Mouse (Mus musculus) 416B (cell line): Measurements from ENCODE around the gene Zfp598.
"Not testable (repeated sequence)": the region's sequence is repeated elsewhere in the genome, so short reads cannot be mapped to it uniquely, and the experiment has no call there.

Experiments used
- DNase-seq: peaks from one replicate; pipeline ENCODE4 v3.0.0; 2011; ENCODE audit warnings: low read depth

The Zfp598 gene

DNA sequence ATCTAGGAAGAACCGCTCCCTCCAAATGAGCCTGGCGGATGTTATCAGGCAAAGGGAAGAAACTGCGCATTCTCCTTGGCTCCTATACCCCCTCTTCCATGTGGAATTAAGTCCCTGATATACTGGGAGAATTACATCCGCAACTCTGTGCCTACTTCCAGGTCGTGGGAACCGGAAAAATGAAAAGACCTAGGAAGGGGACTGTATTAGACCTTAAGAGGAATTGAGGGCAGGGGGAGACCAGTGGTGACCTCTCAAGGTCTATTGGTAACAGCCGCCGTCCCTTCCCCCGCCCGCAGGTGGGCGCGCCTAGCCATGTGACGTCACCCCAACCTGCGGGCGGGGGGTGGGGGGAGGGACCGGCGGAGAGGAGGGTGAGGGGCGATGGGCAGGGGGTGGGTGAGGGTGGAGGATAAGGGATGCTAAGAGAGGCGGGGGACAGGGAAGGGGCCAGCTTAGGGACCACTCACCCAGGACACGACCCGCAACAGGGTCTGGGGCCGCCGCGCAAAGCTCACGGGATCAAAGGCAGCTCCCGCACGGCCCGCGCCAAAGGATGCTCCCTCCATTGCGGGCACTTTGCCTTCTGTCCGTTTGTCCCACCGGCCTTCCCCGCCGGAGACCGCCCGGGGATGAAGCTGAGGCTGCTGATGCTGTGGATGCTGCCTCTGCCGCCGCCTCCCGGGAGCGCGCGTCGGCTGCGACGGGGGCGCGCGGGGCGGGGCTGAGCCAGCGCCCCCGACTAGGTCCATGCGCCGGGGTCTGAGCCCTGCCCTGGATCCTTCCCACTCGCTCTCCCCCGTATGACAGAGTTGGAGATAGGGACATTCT, 20.0 kb downstream of the Zfp598 start, which contains the start of gene Syngr3:
Gene Syngr3, minus strand, starts transcription at position 705 of the 831 bp plus-strand sequence.
- no peak for DNase-seq

DNA sequence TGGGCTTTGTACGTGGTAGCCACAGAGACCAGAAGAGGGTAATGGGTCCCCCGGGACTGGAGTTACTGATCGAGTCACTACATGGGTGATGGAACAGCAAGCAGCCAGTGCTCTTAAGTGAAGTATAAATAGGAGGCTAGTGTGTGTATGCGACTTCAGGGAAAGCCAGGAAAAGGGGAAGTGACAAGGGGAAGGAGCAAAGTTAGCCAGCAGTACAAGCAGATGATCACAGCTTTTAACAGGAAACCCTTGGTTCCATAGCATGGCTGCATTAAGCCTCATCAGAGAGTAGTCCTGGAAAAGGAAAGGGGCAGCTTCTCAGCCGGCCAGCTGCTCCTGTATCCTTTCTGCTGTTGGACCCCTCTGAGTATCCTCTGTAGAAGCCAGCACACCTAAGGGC, 22.9 kb downstream of the Zfp598 start:
- no peak for DNase-seq

DNA sequence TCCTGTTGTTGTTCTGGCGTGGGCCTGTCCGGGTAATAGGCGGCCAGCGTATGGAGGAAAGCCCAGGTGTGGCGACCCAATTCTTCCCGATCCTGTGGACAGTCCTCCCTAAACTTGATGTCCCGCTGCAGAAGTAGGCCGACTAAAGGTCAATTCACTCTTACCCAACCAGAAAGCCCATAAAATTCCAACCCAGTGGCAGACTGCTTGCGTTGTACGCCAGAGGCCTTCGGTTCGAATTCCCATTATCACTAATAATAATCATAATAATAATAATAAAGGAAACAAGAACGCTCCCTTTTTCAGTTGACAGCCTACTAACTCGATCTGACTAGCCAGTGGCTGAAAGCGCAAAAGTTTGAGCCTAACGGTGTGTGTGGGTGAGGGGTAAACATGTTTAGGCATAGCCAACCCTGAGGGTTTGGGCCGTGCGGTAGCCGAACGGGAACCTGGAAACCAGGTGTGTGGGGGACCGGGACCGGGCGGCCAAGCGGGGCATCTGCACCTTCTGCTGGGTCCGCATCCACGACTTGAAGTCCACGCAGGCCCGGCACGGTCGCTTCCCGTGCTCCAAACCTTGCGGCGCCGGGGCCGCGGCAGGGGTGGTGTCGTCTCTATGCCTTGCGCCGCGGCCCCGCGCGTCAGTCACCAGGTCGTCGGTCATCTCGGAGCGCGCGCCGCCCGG, 26.0 kb downstream of the Zfp598 start:
- peak; percentile 39 for DNase-seq

DNA sequence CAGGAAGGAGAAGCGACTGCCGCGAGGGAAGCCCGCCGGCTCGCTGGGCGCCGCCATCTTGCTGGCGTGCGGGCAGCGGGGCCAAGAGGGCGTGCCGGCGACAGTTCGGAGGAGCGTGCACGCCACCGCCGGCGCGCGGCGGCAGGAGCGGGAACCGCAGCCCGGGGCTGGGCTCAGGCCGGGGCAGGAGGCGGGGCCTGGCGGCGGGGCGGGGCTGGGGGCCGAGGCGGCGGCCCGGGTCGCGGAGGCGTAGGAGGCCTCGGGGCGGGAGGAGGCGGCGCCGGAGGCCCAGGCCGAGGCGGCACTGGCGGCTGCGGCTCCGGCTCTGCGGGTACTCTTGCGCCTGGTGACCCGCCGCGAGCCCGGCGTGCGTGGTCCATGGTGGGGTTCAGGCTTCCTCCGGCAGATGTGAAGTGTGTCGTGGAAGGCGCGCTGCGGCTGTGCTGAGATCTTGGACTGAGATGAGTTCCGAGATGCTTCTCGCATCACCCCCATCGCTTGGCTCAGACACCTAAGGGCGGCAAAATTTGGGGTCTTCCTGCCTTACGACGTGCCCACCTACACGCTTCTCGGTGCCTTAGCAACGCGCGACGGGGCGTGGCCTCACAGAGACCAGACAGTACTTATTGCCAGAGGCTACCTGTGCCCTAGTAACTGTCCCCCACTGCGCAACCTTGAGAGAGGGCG, 26.7 kb downstream of the Zfp598 start, which contains the start of the genes Gfer and Noxo1:
Gene Gfer, minus strand, starts transcription at position 146 of the 687 bp plus-strand sequence.
Gene Noxo1, plus strand, starts transcription at position 224 of the 687 bp plus-strand sequence.
- DNase-seq, result peak; percentile 72

DNA sequence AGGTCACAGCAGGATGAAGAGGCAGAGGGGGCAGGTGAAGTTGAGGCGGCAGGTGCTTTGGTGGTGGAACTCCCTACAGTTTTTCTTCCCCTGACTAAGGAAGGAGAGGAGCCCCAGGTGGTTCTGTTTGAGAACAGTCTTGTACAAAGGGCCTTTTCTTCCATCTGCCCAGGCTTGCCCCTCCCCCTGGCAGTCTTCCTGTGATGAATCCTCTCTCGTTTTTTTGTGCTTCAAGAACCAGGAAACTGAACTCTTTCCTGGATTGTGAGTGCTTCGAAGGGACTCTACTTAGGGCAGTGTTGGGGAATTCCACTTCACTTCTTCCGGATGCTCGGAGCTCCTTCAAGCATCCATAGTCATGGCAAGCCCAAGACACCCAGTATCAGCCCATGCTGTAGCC, 28.5 kb downstream of the Zfp598 start:
- no peak for DNase-seq

DNA sequence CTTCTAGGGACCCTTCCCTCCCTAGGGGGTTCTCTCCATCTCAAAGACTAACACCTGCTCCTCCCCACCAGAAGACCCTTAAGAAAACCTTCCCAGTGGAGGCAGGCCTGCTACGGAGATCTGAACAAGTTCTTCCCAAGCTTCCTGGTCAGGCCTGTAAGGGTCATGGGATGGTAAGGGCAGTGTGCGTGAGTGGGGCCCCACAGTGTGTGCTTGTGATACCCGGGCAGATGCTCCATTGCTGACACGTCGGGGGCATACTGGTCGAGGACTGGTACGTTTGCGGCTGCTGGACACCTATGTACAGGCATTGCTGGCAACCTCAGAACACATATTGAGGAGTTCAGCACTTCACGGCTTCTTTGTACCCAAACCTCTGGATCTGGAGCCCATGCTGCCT, 29.2 kb downstream of the Zfp598 start:
- no peak for DNase-seq

DNA sequence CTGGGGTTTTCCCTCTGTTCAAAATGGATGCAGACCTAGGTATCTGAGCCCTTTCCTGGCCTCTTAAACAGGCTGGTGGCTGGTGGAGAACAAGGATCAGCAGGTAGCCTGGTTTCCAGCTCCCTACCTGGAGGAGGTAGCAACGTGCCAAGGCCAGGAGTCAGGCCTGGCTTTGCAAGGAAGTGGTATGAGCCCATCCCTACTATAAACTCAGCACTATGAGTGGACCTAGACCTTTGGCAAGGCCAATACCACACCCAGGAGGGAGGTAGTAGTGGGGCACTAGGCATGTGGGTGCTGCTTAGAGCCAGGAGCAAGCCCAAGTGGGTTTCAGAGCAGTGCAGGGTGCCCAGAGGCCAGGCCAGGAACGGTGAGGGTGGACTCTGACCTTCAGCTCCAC, 30.0 kb downstream of the Zfp598 start:
- no peak for DNase-seq

DNA sequence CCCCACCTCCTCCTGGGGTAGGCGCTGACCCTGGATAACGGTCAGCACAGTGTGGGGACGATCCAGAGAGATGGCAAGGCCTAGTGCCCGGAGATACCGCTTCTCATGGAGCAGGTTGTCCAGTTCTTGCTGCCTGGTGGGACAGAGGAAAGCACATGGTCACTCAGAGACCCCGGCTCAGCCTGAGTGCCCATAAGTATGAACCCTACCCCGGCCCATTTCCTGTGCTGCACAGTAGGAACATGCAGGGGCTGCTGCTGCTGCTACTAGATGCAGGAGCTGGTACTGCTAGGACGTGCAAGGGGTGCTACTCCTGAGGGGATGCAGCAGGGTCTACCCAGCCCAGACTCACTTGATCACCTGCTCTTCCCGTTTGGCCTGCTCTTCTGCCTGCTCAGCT, 31.8 kb downstream of the Zfp598 start:
- DNase-seq, result no peak

DNA sequence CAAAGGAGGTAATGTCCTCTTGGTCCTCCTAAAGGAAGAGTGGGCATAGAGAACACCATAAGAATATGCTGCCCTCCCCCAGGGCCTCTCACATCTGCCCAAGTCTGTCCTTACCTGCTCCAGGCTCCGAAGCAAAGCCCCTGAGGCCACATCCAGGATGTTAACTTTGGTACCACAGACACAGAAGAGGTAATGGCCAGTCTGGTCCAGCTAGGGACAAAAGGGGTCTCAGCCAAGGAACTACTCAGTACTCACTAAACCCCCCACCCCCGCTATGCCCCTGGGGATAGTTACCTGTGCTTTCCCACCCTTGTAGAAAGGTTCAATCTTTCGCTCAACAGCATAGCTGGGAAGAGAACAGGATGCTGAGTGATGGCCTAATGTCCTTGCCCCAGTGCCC, 36.3 kb downstream of the Zfp598 start:
- DNase-seq, result no peak

DNA sequence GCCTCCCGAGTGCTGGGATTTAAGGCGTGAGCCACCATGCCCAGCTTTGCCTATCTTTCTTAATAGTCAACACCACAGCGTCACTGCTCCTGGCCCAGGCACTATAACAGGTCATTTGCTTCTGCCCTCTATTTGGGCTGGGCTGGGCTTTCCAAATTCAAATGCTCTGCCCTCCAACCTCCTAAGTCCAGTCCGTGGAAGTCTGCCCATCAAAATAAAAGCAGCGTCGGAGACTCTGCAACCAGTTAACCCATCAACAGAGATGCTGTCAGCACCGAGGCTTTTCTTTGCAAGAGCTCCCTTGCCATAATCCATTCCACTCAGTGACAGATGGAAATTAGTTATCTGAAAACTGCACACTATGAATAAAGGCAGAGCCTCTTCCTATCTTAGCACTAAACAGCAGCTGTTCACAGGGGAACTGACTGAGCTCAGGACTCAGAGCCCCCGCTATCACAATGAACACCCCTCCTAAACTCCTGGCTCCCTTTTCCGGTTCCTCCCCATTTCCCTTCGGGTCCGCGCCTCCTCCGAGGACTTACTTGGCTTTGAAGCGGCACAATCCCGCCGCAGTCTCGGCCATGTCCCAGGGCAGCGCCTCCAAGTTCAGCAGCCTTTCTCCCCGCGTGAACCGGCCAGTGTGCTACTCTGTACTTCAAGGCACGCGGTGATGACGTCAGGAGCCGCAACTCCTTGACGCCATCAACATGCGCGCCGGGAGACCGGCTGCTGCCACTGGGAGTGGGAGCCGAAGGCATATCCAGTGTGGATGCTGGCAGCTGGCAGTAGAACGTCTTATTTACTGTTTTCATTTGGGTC, 37.7 kb downstream of the Zfp598 start, which contains the start of gene Tbl3:
Gene Tbl3, minus strand, starts transcription at position 679 of the 819 bp plus-strand sequence.
- peak; percentile 95 for DNase-seq

DNA sequence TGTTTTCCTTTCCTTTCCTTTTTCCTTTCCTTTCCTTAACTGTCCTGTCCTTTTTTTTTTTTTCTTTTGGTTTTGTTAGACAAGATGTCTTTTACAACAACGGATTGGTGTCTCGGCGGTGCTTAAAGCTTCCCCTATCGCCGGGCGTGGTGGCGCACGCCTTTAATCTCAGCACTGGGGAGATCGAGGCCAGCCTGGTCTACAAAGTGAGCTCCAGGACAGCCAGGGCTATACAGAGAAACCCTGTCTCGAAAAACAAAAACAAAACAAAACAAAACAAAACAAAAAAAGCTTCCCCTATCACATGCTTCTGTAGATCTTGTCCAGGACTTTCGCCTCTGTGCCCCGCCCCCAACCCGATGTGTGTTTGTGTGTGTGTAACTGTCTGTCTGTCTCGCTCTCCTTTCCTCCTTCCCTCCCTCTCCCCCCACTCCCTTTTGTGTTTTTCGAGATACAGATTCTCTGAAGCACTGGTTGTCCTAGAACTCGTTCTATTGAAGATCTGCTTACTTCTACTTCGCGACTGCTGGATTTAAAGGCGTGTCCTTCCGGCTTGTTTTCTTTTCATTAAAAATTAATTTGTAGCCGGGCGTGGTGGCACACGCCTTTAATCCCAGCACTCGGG, 38.4 kb downstream of the Zfp598 start:
- peak; percentile 59 for DNase-seq

DNA sequence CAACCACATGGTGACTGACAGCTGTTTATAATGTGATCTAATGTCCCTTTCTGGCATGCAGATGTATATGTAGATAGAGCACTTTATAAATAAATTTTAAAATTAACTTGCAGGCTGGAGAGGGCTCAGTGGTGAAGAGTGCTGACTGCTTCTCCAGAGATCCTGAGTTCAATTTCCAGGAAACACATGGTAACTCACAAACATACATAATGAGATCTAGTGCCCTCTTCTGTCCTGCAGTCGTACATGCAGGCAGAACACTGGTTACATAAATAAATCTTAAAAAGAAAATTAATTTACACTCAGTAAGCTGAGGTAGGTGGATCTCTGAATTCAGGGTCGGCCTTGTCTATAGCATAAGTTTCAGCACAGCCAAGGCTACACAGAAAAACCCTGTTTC, 39.2 kb downstream of the Zfp598 start:
- peak; percentile 87 for DNase-seq

DNA sequence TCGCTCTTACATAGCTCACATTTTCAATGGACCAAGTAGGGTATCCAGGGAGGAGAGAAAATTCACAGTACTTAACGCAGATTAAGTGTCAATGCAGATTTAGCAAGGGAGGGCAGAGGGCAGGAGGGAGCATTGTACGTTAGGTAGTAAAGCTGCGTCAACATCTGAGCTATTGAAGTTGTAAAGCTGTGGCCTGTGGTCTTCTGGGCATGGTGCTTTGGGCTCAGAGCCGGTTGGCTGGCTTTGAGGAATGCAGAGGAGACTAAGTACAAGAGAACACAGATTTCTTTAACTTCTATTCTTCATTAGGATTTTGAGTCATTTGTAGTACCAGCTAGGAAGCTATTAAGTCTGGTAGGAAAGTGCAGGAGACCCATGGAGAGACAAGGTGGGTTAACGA, 46.1 kb downstream of the Zfp598 start:
- DNase-seq, result no peak

DNA sequence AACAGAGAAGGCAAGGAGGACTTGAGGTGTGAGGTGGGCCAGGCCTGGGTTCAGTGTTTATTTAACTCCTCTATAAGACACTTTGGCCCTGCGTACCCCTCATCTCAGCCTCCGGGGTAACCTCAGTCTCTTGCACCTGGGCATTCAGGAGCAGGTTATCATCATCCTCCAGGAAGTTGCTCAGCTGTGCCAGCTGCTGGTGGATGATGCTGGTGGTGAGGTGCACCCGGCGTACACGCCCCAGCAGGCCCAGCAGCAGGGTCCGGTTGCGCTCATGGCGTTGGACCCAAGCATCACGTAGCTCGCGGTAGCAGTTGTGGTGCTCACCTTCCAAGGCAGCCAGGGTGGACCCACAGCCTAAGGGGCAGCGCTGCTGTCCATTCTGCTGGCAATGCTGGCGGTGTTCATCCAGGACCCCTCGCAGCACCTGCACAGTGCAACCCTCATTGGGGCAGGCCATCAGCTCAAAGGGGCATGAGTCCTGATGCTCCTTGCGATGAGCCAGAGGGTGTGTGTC, 46.7 kb downstream of the Zfp598 start:
- DNase-seq, result no peak

DNA sequence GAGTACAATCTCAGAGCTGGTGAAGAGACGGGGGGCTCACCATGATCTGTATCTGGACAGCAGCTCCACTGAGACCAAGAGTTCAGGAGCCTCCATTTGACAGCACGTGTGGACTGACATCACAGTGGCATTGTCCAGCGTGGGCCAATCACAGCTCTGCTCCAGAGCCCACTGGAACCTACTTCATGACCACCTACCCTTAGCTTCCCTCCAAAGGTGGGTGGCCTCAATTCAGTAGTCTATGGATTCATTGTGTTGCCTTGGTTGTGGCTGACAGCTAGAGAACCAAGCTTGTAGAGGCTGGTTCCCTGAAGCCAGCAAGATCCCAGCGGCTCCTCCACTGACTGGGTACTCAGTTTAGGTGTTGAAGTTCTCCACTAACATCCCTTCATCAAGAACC, 48.5 kb downstream of the Zfp598 start, which contains the start of the genes Rnf151 and Rps2:
Gene Rnf151, minus strand, starts transcription at position 121 of the 400 bp plus-strand sequence.
Gene Rps2, plus strand, starts transcription at position 174 of the 400 bp plus-strand sequence.
- no peak for DNase-seq

DNA sequence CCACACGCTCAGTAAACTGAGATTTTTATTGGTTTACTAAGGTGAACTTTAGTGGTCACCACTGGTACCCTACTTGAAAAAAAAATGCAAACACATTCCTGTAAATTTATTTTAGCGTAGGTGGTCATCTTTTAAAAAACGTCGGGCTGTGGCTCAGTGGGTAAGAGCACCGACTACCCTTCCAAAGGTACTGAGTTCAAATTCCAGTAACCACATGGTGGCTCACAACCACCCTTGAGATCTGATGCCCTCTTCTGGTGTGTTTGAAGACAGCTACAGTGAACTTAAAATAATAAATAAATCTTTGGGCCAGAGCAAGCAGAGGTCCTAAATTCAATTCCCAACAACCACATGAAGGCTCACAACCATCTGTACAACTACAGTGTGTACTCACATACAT, 49.5 kb downstream of the Zfp598 start:
- peak; percentile 39 for DNase-seq

DNA sequence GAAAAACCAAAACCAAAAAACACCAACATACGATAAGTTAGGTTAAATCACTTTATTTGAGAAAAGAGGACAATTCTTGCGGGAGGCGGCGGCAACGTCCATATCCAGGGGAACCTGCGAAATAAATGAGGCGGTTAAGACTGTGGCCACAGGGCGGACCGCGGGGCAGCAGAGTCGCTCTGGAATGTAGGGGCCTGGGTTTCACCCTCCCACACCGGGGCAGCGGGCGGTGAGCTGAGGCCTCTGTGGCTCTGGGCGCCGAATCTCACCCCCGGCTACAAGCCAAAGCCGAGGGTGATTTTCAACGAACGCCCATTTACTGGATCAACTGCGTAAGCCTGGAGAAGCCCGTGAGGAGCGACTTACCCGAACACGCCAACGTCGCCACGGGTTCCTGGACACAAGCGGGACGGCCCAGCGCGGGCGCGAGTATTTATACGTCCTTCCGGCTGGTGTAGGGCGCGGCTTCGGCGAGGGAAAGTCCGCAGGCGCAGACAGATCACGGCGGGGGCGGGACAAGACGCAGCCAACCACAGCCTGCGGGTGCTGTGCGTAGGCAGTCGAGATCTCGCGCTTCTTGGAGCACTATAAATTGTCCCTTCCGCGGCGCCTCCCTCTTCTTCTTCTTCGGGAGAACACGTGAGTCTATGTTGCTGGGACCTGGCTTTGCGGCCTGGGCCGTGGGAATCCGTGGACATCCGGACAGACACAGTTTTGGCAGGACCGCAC, 50.2 kb downstream of the Zfp598 start:
- peak; percentile 99 for DNase-seq

DNA sequence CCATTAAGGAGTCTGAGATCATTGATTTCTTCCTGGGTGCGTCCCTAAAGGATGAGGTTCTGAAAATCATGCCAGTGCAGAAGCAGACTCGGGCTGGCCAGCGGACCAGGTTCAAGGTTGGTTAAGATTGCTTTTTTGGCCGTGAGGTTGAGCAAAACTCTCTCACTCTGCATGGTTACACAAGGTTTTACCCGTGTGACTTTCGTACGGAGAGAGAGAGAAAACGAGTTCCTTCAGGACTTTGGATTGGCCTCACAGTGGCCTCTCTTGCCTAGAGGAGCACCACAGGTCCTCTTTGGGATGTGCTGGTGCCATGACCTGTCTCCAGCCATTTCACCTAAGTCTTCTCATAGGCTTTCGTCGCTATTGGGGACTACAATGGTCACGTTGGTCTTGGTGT, 51.1 kb downstream of the Zfp598 start:
- DNase-seq, result not testable (repeated sequence)

DNA sequence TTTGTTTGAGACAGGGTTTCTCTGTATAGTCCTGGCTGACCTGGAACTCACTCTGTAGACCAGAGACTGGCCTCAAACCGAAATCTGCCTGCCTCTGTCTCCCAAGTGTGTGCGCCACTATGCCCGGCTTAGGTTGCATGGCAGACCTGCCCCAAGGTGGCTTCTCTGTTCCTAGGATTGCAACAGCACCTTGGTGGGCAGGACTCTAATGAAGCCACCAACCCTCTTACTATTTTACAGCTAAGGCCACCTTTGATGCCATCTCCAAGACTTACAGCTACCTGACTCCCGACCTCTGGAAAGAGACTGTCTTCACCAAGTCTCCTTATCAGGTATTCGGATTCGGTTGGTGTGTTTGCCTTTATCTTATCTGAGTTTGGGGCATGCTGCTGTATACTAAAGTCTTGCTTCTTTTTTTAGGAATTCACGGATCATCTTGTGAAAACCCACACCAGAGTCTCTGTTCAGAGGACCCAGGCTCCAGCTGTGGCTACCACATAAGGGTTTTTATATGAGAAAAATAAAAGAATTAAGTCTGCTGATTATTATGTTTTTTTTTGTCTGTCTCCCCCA, 52.0 kb downstream of the Zfp598 start:
- not testable (repeated sequence) for DNase-seq
